Mouse (Mus musculus) liver, postnatal 0 days (tissue): ENCODE measurements around the gene Dcun1d4. TPM values are rescaled to one million over a fixed set of nuclear protein-coding genes. Genes with fewer than 3 reads are reported as not detected.

ENCODE experiments used
- ATAC-seq: fragments of 200-750 bp; cut with Nextera tagmentation; 2 replicates; pipeline ENCODE4 v1.8.0; 2017; ENCODE audit warnings: mild to moderate bottlenecking, moderate library complexity
- DNase-seq: peaks from one replicate; pipeline ENCODE4 v3.0.0-alpha.2; 2016
- H3K27ac ChIP-seq: fragments of 300-500 bp; sonication (generic); 2 replicates; pipeline ENCODE4 v1.5.1; 2014; ENCODE audit warnings: antibody characterized with exemption, moderate library complexity, mild to moderate bottlenecking, low read depth
- H3K27me3 ChIP-seq: fragments of 300-500 bp; sonication (generic); 2 replicates; pipeline ENCODE4 v1.6.1; 2014; ENCODE audit warnings: low read length, control low read depth, mixed read lengths; ENCODE audit not compliant: insufficient read depth
- H3K36me3 ChIP-seq: fragments of 300-500 bp; sonication (generic); replicated peaks from 2 replicates; pipeline ENCODE4 v1.6.1; 2014; ENCODE audit warnings: mild to moderate bottlenecking, control low read depth, low read length, moderate library complexity, mixed read lengths; ENCODE audit not compliant: insufficient read depth
- H3K4me1 ChIP-seq: fragments of 300-500 bp; sonication (generic); 2 replicates; pipeline ENCODE4 v1.6.1; 2014; ENCODE audit warnings: antibody characterized with exemption, mild to moderate bottlenecking, control low read depth; ENCODE audit not compliant: insufficient read depth
- H3K4me2 ChIP-seq: fragments of 300-500 bp; sonication (generic); 2 replicates; pipeline ENCODE4 v1.6.1; 2014; ENCODE audit warnings: low read depth, mild to moderate bottlenecking, low read length, moderate library complexity, mixed read lengths
- H3K4me3 ChIP-seq: fragments of 300-500 bp; sonication (generic); 2 replicates; pipeline ENCODE4 v1.5.1; 2014; ENCODE audit warnings: low read depth, low read length
- H3K9ac ChIP-seq: fragments of 300-500 bp; sonication (generic); replicated peaks from 2 replicates; pipeline ENCODE4 v1.6.1; 2014; ENCODE audit warnings: mild to moderate bottlenecking, moderate library complexity
- H3K9me3 ChIP-seq: fragments of 300-500 bp; sonication (generic); 2 replicates; pipeline ENCODE4 v1.6.1; 2016; ENCODE audit warnings: mild to moderate bottlenecking, control low read depth, low read length, mixed read lengths
- CTCF ChIP-seq: sonication (generic); IDR thresholded peaks from 2 replicates; pipeline ENCODE4 v1.5.1; 2016; ENCODE audit warnings: antibody characterized with exemption, low read depth
- EP300 ChIP-seq: IDR thresholded peaks from 2 replicates; pipeline ENCODE4 v1.6.1; 2016; ENCODE audit warnings: antibody characterized with exemption, low read depth, mild to moderate bottlenecking
- WGBS: fragments of 180-500 bp; shearing (Covaris S2); extraction: QIAGEN DNeasy Blood & Tissue Kit; methylation state at CpG from one replicate; pipeline ENCODE4 v1.1.7; 2014; ENCODE audit not compliant: insufficient replicate concordance; 5-methylcytosine and 5-hydroxymethylcytosine counted together
- polyA plus RNA-seq: library from polyadenylated mRNA; unstranded; fragments of >200 nt; fragmentation: Nextera tagmentation; extraction: Ambion mirVana; gene quantifications from 2 replicates; pipeline ENCODE4 v1.2.1, GENCODE M21; 2015

Gene Dcun1d4
- 4.1 and 5.7 TPM in 2 replicates for polyA plus RNA-seq

GRCm38 (mm10) chr5:73480700-73481099 is at the start of gene Dcun1d4:
Dcun1d4 (plus strand) TSS chr5:73481000.
- no peak for ATAC-seq
- DNase-seq, result no peak
- Histone ChIP-seq H3K9me3 (no peaks in the 10 kb centered on the region), H3K4me2 (no peak within 1 kb of the TSS), H3K36me3 (no peaks in the 10 kb centered on the region), H3K4me3 (no peak within 1 kb of the TSS), H3K27me3 (no peaks in the 10 kb centered on the region), H3K9ac (no peak within 1 kb of the TSS), H3K27ac (no peak within 1 kb of the TSS), H3K4me1 (no peaks in the 10 kb centered on the region)
- WGBS, result 71% methylated on average over 7 of the region's 7 CpGs
- TF ChIP-seq EP300 (no peak), CTCF (no peak)

DNA sequence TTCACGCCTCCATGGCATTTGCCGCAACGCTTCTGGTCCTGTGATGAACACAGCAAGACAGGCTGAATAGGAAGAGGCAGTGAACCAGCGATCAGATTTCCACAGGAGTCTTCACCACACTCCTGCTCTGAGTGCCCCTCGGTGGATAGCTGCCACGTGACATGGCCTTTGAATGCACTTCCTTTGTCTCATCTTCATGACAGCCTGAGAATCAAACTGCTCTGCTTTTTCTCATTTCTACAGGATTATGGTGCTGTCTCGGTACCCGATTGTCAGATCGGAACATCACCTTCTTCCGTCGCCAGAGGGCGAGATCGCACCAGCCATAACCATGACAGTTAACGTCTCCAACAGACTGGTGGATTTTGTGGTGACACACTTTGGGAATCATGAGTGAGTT is 49.2 kb upstream of the Dcun1d4 start:
- Histone ChIP-seq H3K9me3 (no peaks in the 10 kb centered on the region), H3K27me3 (no peaks in the 10 kb centered on the region), H3K9ac (no peak overlapping the region), H3K27ac (no peak overlapping the region), H3K4me2 (no peak overlapping the region), H3K4me3 (no peak overlapping the region), H3K36me3 (no peaks in the 10 kb centered on the region), H3K4me1 (no peaks in the 10 kb centered on the region)
- ATAC-seq, result no peak
- no peak for TF ChIP-seq EP300
- TF ChIP-seq CTCF, result peak; percentile 83
- WGBS, result 24% methylated on average over 14 of the region's 14 CpGs
- DNase-seq, result peak; percentile 70

DNA sequence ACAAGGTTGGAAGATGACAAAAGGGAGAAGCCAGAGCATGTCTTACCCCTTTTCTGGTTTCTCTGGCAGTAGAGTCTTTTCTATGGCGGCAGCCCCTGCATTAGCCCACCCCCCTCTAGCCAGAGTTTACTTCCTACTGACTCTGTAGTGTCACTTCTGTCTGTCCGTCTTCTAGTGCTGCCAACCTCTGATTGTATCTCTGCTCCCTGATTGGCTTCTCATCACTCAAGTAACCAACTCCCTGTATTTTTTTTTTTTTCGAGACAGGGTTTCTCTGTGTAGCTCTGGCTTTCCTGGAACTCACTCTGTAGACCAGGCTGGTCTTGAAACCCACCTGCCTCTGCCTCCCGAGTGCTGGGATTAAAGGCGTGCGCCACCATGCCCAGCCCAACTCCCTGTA is 48.0 kb upstream of the Dcun1d4 start:
- Histone ChIP-seq H3K4me2 (no peak overlapping the region), H3K27me3 (no peaks in the 10 kb centered on the region), H3K27ac (no peak overlapping the region), H3K4me1 (no peaks in the 10 kb centered on the region), H3K36me3 (no peaks in the 10 kb centered on the region), H3K9ac (no peak overlapping the region), H3K4me3 (no peak overlapping the region), H3K9me3 (no peaks in the 10 kb centered on the region)
- ATAC-seq, result no peak
- DNase-seq, result no peak
- 62% methylated on average over 6 of the region's 6 CpGs for WGBS
- TF ChIP-seq CTCF (no peak), EP300 (no peak)

DNA sequence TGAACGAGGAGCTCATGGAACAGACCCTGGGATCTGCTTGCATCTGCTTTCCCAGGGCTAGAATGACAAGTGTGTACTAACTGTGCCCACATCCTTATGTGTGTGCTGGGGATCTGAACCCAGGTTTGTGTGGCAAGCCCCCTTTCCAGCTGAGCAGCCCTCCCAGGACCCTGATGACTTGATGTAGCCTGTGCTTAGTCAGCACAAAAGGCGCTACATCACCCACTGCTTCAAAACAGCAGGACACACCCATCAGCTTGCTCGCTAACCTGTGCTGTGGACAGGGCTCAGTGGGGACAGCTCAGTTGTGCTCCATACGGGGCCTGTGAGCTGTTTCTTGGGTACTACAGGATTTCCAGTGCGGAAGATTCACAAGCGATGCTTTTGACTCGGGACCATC is 46.0 kb upstream of the Dcun1d4 start:
- ATAC-seq (no peak), DNase-seq (no peak)
- no peaks in the 10 kb centered on the region for H3K36me3 ChIP-seq
- H3K4me2 ChIP-seq, result no peak overlapping the region
- WGBS, result 65% methylated on average over 7 of the region's 7 CpGs
- TF ChIP-seq EP300 (no peak), CTCF (no peak)
- H3K9me3 ChIP-seq, result no peaks in the 10 kb centered on the region
- H3K27me3 ChIP-seq, result no peaks in the 10 kb centered on the region
- H3K4me3 ChIP-seq, result no peak overlapping the region
- H3K27ac ChIP-seq, result no peak overlapping the region
- no peak overlapping the region for H3K9ac ChIP-seq
- no peaks in the 10 kb centered on the region for H3K4me1 ChIP-seq

GRCm38 (mm10) chr5:73442176-73442575 is 38.6 kb upstream of the Dcun1d4 start:
- no peak for ATAC-seq
- no peak for TF ChIP-seq CTCF
- TF ChIP-seq EP300, result no peak
- no peaks in the 10 kb centered on the region for H3K36me3 ChIP-seq
- H3K27me3 ChIP-seq, result no peaks in the 10 kb centered on the region
- no peak overlapping the region for H3K9ac ChIP-seq
- DNase-seq, result no peak
- no peaks in the 10 kb centered on the region for H3K9me3 ChIP-seq
- no peaks in the 10 kb centered on the region for H3K4me1 ChIP-seq
- 82% methylated on average over 9 of the region's 9 CpGs for WGBS
- no peak overlapping the region for H3K27ac ChIP-seq
- no peak overlapping the region for H3K4me3 ChIP-seq
- no peak overlapping the region for H3K4me2 ChIP-seq

DNA sequence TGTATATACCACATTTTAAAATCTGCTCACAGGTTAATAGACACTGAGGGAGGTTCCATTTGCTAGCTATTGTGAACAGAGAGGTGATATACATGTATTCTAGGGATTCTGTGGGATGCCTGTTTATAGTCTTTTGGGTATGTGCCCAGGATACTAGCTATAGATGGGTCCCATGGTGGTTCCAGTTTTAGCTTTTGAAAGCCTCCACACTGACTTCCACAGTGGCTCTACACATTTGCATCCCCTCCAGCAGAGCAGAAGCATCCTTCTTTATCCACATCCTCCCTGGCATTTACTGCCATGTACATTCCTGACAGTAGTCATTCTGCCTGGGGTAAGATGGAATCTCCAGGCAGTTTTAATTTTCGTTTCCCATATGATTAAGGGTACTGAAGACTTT is 30.5 kb upstream of the Dcun1d4 start:
- Histone ChIP-seq H3K4me2 (no peak overlapping the region), H3K4me1 (no peaks in the 10 kb centered on the region), H3K27ac (no peak overlapping the region), H3K27me3 (no peaks in the 10 kb centered on the region), H3K9me3 (no peaks in the 10 kb centered on the region), H3K9ac (no peak overlapping the region), H3K36me3 (no peaks in the 10 kb centered on the region), H3K4me3 (no peak overlapping the region)
- TF ChIP-seq CTCF, result no peak
- no peak for TF ChIP-seq EP300
- ATAC-seq, result no peak
- 51% methylated on average over 1 of the region's 1 CpGs for WGBS
- DNase-seq, result no peak
